Mouse (Mus musculus) liver, adult 2 months (tissue): ENCODE measurements around the gene Smg6. TPM values are rescaled to one million over a fixed set of nuclear protein-coding genes. Genes with fewer than 3 reads are reported as not detected.

Source experiments
- DNase-seq: peaks from one replicate; pipeline ENCODE4 v3.0.0-alpha.2; 2011; ENCODE audit warnings: low read depth, low spot score; ENCODE audit errors: extremely low read depth
- H3K27ac ChIP-seq: fragments of 200-500 bp; replicated peaks from 2 replicates; pipeline ENCODE4 v1.5.1; 2012; ENCODE audit warnings: low read depth, mild to moderate bottlenecking, control low read depth, inconsistent platforms, low read length; ENCODE audit not compliant: insufficient read depth
- H3K27me3 ChIP-seq: fragments of 200-500 bp; 2 replicates; pipeline ENCODE4 v1.6.1; 2012; ENCODE audit warnings: mild to moderate bottlenecking, moderate library complexity, low read length, inconsistent platforms; ENCODE audit not compliant: control insufficient read depth, insufficient read depth
- H3K36me3 ChIP-seq: fragments of 200-500 bp; 2 replicates; pipeline ENCODE4 v1.6.1; 2012; ENCODE audit warnings: low read length, inconsistent platforms; ENCODE audit not compliant: control insufficient read depth, insufficient read depth
- H3K4me1 ChIP-seq: fragments of 200-500 bp; 2 replicates; pipeline ENCODE4 v1.6.1; 2011; ENCODE audit warnings: low read length; ENCODE audit not compliant: control insufficient read depth, insufficient read depth
- H3K4me3 ChIP-seq: fragments of 200-500 bp; 2 replicates; pipeline ENCODE4 v1.5.1; 2011; ENCODE audit warnings: low read depth, mild to moderate bottlenecking, control low read depth, low read length, moderate library complexity; ENCODE audit not compliant: insufficient read depth
- H3K79me2 ChIP-seq: fragments of 200-500 bp; 2 replicates; pipeline ENCODE4 v1.6.1; 2012; ENCODE audit warnings: inconsistent platforms, mild to moderate bottlenecking, low read length, moderate library complexity; ENCODE audit not compliant: control insufficient read depth, insufficient read depth
- H3K9ac ChIP-seq: fragments of 200-500 bp; 2 replicates; pipeline ENCODE4 v1.6.1; 2012; ENCODE audit warnings: low read depth, mild to moderate bottlenecking, control low read depth, inconsistent platforms, low read length
- CTCF ChIP-seq: fragments of 200-500 bp; IDR thresholded peaks from 2 replicates; pipeline ENCODE4 v1.5.1; 2011; ENCODE audit warnings: low read depth, low read length, control low read depth
- POLR2A ChIP-seq: fragments of 200-500 bp; IDR thresholded peaks from 2 replicates; pipeline ENCODE4 v1.6.1; 2011; ENCODE audit warnings: low read length, control low read depth; ENCODE audit not compliant: insufficient read depth; ENCODE audit errors: extremely low read depth
- WGBS: fragments of 180-500 bp; shearing (Covaris S2); methylation state at CpG from one replicate; pipeline ENCODE4 v1.1.7; 2018; 5-methylcytosine and 5-hydroxymethylcytosine counted together
- polyA plus RNA-seq: library from polyadenylated mRNA; depleted of rRNA; stranded (reverse); fragments of >200 nt; gene quantifications from 2 replicates; pipeline ENCODE4 v1.2.3, GENCODE M21; 2012
- total RNA-seq: library from RNA; depleted of rRNA; stranded (reverse); fragments of >200 nt; gene quantifications from 2 replicates; pipeline ENCODE4 v1.2.3, GENCODE M21; 2014

The Smg6 gene
- total and polyA plus RNA-seq, 2 experiments, result 12.8 to 16.6 TPM

GRCm38 (mm10) chr11:74924149-74924548 is 1.5 kb upstream of the Smg6 start:
- TF ChIP-seq CTCF (peak; percentile 61), POLR2A (no peak)
- Histone ChIP-seq H3K27ac (peak overlapping the region; percentile 93), H3K4me3 (peak overlapping the region; percentile 67; the same call in 1 of the 2 replicates), H3K9ac (no peak overlapping the region), H3K36me3 (peaks cover 19% of the 10 kb centered on the region), H3K4me1 (peaks cover 7% of the 10 kb centered on the region; the same call in 1 of the 2 replicates), H3K79me2 (peaks cover 3% of the 10 kb centered on the region; the same call in 1 of the 2 replicates), H3K27me3 (no peaks in the 10 kb centered on the region)
- WGBS, result 7% methylated on average over 4 of the region's 4 CpGs
- DNase-seq, result peak; percentile 86

GRCm38 (mm10) chr11:74926388-74927005 is 874 bp downstream of the Smg6 start:
- WGBS, result 2% methylated on average over 11 of the region's 11 CpGs
- peaks cover 4% of the 10 kb centered on the region; the same call in 1 of the 2 replicates for H3K4me1 ChIP-seq
- H3K9ac ChIP-seq, result peak overlapping the region; percentile 89
- peaks cover 4% of the 10 kb centered on the region; the same call in 1 of the 2 replicates for H3K36me3 ChIP-seq
- peaks cover 13% of the 10 kb centered on the region; the same call in 1 of the 2 replicates for H3K79me2 ChIP-seq
- H3K27me3 ChIP-seq, result no peaks in the 10 kb centered on the region
- peak; percentile 98 for DNase-seq
- H3K4me3 ChIP-seq, result peak overlapping the region; percentile 67
- peak overlapping the region; percentile 96 for H3K27ac ChIP-seq
- TF ChIP-seq POLR2A, result no peak

- Histone ChIP-seq H3K27me3 (no peaks in the 10 kb centered on the region), H3K79me2 (peaks cover 13% of the 10 kb centered on the region; the same call in 1 of the 2 replicates), H3K36me3 (peaks cover 10% of the 10 kb centered on the region; the same call in 1 of the 2 replicates), H3K4me1 (peaks cover 4% of the 10 kb centered on the region; the same call in 1 of the 2 replicates), H3K27ac (no peak overlapping the region), H3K9ac (no peak overlapping the region), H3K4me3 (no peak overlapping the region)
- WGBS, result 22% methylated on average over 2 of the region's 2 CpGs
- DNase-seq, result peak; percentile 76
- TF ChIP-seq CTCF (no peak), POLR2A (no peak)
Measured at GRCm38 (mm10) chr11:74927236-74927725, 1.7 kb downstream of the Smg6 start.

- 66% methylated on average over 4 of the region's 4 CpGs for WGBS
- Histone ChIP-seq H3K9ac (no peak overlapping the region), H3K79me2 (peaks cover 13% of the 10 kb centered on the region; the same call in 1 of the 2 replicates), H3K4me1 (peaks cover 4% of the 10 kb centered on the region; the same call in 1 of the 2 replicates), H3K4me3 (no peak overlapping the region), H3K36me3 (peaks cover 22% of the 10 kb centered on the region), H3K27me3 (no peaks in the 10 kb centered on the region), H3K27ac (no peak overlapping the region)
- peak; percentile 64 for DNase-seq
- TF ChIP-seq CTCF (no peak), POLR2A (no peak)
Measured at GRCm38 (mm10) chr11:74929111-74929510, 3.5 kb downstream of the Smg6 start.

GRCm38 (mm10) chr11:74930391-74930790 is 4.8 kb downstream of the Smg6 start:
- Histone ChIP-seq H3K4me1 (peaks cover 4% of the 10 kb centered on the region; the same call in 1 of the 2 replicates), H3K9ac (no peak overlapping the region), H3K27me3 (no peaks in the 10 kb centered on the region), H3K27ac (no peak overlapping the region), H3K36me3 (peaks cover 32% of the 10 kb centered on the region), H3K4me3 (no peak overlapping the region), H3K79me2 (peaks cover 13% of the 10 kb centered on the region; the same call in 1 of the 2 replicates)
- no peak for DNase-seq
- TF ChIP-seq CTCF (no peak), POLR2A (no peak)
- whole genome bisulfite sequencing, result 95% methylated on average over 7 of the region's 7 CpGs

GRCm38 (mm10) chr11:74946348-74946747 is 20.7 kb downstream of the Smg6 start:
- Histone ChIP-seq H3K4me1 (peaks cover 4% of the 10 kb centered on the region; the same call in 1 of the 2 replicates), H3K4me3 (no peak overlapping the region), H3K27me3 (no peaks in the 10 kb centered on the region), H3K27ac (no peak overlapping the region), H3K9ac (no peak overlapping the region), H3K79me2 (no peaks in the 10 kb centered on the region), H3K36me3 (peaks cover 30% of the 10 kb centered on the region)
- peak; percentile 39 for DNase-seq
- no peak for TF ChIP-seq POLR2A
- TF ChIP-seq CTCF, result no peak
- 83% methylated on average over 3 of the region's 3 CpGs for WGBS
